Mouse (Mus musculus) ovary, adult 18-20 months (tissue): ENCODE measurements around the gene Usp10.

Experiments used
- DNase-seq: peaks from one replicate; pipeline ENCODE4 v3.0.0; 2022; ENCODE audit warnings: low spot score, mixed read lengths

Usp10 gene

DNA sequence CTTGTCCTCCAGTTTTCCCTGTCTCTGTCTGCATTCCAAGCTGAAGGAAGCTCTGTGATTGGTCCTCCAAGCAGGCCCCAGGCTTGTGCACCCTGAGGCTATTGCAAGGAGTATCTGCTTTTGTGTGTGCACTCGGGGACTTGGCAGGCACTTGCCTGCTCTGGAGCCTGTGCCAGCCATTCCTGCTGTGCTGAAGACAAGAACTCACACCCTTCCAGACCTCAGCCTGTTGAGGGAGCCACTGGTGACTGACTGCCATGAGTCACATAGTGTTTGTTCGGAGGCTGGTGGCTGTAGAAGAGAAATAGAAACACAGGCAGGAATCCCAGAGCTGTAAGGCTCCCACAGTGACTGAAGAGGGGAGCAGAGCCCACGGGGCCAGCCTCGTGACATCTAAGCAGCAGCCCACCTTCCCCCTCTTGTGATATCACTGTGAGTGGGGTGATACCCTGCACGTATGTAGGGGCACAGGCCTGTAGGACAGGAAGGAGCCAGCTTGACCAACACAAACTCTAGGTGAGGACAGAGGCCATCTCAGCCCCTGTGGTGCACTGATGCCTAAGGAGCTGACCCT is 50.5 kb downstream of the Usp10 start:
- DNase-seq, result no peak

GRCm38 (mm10) chr8:119964859-119965258 is 54.7 kb downstream of the Usp10 start:
- no peak for DNase-seq

DNA sequence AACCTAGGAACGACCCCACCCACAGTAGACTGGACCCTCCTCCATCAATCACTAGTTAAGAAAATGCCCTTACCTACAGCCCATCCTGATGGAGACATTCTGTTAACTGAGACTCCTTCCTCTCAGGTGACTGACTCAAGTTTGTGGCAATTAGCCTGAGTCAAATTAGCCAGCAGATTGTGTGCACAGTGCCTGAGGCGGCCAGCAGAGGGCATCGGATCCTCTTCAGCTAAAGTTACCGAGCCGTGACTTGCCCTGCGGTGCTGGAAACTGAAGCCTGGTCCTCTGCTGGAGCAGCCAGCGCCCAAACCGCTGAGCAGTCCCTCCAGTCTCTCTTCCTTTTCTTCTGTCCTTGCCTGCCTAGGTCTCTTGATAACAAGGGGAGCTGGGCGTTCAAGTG is 57.3 kb downstream of the Usp10 start:
- no peak for DNase-seq

GRCm38 (mm10) chr8:119970169-119970568 is 60.0 kb downstream of the Usp10 start:
- no peak for DNase-seq

DNA sequence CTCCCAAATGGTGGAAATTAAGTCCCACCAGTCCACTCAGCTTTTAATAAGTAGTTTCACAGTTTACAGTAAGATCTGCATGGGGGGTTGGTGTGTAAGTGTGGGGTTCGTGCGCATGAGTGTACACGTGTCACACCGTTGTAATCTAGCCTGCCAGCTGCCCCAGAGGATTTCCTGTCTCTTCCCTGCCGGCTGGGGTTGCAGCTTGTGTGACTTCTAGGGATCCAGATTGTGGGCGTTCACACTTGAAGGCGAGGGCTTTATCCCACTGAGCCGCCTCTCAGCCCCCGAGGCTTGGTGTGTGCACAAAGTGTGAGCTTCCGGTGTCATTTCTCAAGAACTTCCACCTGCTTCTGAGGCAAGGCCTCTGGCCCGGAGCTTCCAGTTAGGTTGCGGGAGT is 62.4 kb downstream of the Usp10 start:
- DNase-seq, result no peak

DNA sequence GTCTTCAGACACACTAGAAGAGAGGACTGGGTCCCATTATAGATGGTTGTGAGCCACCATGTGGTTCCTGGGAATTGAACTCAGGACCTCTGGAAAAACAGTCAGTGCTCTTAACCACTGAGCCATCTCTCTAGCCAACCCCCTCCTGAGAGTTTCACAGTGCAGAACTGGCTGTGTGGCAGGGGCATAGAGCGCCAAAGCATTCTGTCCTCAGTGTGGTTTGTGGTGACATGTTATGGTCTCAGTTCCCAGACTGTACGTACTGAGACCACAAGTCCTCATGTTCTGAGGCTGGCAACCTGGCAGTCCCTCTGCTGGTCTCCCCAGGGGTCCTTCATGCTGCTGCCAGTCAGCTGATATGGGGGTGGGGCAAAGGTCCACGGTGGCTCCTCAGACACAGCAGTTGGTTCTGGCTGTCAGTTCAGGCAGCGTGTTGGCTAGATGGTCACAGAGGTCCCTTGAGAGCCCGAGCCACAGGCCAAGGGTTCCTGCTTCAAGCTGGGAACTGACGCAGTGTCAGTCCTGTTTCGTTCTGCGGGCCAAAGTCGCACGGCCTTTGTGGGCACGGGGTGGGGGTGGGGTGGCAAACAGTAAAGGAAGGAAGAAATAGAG is 68.7 kb downstream of the Usp10 start:
- DNase-seq, result no peak

DNA sequence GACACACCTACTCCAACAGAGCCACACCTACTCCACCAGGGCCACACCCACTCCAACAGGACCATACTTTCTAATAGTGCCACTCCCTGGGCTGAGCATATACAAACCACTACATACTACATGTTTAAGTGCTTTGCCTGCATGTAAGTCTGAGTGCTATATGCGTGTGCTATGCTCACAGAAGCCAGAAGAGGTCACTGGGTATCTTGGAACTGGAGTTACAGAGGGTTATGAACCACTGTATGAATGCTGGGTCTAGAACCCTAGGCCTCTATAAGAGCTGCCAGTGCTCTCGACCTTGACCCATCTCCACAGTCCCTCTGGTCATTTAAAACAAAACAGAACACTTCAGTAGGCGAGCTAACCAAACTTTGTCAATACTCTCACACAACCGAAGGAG is 71.1 kb downstream of the Usp10 start:
- no peak for DNase-seq

DNA sequence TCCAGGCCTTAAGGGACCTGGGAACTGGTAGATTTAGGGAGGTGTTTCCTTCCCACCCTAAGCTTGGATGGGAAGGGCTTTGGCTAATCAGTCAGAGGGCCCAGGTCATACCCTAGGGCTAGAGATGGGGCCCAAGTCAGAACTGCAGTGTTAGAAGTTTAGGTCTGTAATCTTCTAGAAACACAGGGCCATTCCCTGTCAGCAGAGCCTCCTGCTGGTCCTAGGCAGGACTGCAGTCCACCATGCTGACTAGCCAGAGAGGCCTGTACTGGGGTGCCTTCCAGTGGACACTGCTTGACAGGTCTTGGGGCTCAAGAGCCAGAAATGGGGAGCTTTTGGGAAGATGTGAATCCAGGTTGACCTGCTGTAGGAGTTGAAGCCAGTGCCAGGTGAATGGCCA is 73.9 kb downstream of the Usp10 start:
- no peak for DNase-seq

DNA sequence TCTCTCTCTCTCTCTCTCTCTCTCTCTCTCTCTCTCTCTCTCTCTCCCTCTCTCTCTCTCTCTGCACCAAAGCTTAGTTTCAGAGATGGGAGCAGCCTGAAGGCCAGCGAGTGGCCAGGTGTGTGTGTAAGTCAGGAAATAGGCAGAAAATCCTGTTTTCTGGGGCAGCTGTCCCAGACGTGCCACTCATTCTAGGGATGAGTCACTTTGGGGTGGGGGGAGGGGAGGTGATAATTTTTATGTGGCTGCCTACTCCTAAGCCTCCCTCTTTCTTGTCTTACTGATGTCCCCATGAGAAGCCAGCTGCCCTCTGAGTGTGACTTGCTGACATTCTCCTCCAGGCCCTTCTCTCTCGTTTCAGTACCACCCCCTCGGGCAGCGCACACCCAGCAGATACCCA is 76.0 kb downstream of the Usp10 start:
- no peak for DNase-seq

GRCm38 (mm10) chr8:119988087-119988486 is 77.9 kb downstream of the Usp10 start:
- DNase-seq, result no peak

- DNase-seq, result peak; percentile 86
Measured at GRCm38 (mm10) chr8:119992249-119992648, 82.1 kb downstream of the Usp10 start, which contains the start of gene Crispld2. Gene Crispld2 (plus strand): TSS chr8:119992438.

DNA sequence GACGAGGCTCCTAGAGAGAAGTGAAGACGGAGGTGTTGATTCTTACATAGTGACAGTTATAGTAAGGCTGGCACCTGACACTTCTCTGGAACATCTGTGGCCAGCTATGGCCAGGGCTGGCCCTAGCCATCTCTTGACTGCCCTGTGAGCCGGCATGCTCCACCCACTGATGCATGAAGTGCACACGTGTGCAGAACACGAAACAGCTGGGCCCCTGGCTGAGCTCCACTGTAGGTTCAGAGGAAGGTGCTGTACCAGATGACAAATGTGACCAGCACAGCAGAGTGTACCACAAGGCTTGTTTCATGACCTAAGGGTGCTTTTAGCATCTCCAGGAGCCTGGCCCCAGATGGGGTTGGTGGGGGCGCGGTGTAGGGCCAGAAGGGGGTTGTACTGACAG is 84.0 kb downstream of the Usp10 start:
- no peak for DNase-seq

GRCm38 (mm10) chr8:119994556-119994955 is 84.4 kb downstream of the Usp10 start:
- no peak for DNase-seq

- DNase-seq, result no peak
Measured at GRCm38 (mm10) chr8:119997266-119997665, 87.1 kb downstream of the Usp10 start.

GRCm38 (mm10) chr8:120000461-120000860 is 90.3 kb downstream of the Usp10 start:
- peak; percentile 85 for DNase-seq

GRCm38 (mm10) chr8:120001712-120002111 is 91.6 kb downstream of the Usp10 start:
- peak; percentile 82 for DNase-seq

DNA sequence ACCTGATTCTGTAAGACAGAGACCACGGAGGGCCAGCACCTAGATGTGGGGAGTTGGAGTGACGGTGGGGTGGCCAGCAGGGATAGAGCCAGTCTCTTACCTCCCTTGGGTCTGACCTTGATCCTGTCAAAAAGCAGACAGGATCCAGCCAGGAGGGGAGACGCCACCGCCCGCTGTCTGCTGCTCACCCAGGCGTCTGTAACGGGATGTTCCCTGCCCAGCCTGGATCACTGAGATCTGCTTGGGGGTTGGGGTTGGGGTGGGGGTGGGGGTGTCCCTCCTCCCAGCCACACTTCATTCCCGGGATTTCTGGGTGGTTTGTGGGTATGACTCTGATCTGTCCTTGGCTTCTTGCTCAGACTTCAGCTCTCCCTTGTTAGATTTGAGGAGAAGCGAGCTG is 92.2 kb downstream of the Usp10 start:
- peak; percentile 66 for DNase-seq

DNA sequence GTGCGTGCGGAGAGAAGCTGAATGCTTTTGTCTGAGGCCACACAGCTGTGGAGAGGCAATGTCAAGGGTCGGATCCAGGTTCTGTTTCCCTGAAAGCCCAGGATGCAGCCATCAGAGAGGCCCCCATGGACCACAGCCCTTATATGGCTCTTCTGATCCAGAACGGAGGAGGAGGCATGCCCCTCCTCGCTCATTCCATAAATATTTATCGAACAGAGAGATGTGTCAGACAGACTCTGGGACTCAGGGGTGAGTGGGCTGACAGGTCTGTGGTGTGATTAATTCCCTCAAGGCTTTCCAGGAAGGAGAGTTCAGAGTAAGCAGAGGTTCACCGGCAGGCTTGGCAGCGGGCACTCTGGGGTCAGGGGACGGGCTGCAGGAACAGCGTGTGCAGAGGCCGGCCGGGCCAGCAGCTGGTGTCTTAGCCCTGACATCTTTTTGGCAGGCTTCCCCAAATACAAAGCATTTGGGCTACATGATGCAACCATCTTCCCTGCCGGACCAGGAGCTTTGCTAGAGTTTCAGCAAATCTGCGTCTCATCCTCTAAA is 94.1 kb downstream of the Usp10 start:
- peak; percentile 80 for DNase-seq

DNA sequence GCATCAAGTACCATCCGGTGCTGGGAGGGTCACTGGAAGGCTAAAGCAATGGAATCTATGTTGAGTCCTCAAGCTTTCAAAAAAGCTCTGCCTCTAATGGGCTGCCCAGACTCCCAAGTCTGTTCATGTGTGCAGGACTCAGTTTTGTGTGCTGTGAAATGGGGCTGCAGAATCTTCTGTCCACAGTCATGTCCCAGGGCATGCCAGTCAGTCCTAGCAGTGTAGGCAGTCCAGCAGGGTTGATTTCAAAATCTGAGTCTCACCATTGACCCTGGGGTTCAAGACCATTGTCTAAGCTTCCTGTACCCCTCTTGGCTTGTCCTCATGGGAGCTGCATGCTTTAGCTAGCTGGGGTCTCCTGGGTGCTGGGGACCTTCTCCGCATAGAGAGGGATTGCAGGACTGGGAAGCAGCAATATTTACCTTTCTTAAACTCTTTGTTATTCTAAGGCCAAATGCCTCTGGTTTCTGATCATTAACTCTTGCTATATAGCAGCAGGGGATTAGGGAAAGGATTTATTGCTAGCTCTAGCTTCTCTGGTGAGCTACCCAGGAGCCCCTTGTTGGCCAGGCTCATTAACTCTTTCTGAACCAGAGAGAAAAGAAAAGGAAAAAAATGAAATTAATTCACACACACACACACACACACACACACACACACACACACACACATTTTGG is 94.7 kb downstream of the Usp10 start:
- DNase-seq, result no peak

GRCm38 (mm10) chr8:120006645-120007160 is 96.5 kb downstream of the Usp10 start:
- DNase-seq, result no peak
